Mouse (Mus musculus): ENCODE data around the gene Plpp1. TPM values are rescaled to one million over a fixed set of nuclear protein-coding genes. Genes with fewer than 3 reads are reported as not detected.

Plpp1 gene
- total RNA-seq (2015): 1.1 TPM in 2 replicates
- 0.26 and 1.5 TPM in 2 replicates for total RNA-seq (2017)

DNA sequence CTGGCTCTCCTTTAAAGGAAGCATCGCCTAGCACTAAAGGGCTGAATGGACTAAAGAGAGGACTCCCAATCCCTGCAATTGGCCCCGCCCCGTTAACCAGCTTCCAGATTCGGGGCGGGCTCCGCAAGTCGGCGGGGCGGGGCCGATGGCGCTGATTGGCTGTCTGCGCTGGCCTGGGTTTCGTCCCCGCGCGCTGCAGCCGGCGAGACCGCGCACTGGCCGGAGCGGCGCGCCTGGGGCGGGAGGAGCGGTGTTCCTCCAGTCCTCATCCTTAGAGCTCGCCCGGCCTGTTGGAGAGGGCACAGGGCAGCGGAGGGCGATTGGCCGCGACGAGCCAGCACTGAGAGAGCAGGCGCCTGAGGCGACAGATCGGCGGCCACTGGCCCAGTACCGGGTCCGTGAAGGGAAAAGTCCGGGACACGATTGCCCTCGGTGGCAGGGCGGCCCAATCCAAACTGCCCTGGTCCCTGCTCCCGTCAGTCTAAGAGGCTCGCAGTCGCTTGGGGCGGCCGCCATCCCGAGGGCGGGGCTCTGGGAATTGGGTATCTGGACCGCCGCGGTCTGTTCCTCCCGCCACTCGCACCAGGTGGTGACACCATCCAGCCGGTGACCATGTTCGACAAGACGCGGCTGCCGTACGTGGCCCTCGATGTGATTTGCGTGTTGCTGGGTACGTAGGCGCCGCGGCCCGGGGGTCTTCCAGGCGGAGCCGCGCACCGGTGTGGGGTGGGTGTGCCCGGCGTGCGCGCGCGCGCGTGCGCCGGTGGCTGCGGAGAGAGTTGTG is at the start of gene Plpp1:
Gene Plpp1, plus strand, starts transcription at position 196 of the 784 bp plus-strand sequence.
- peak; percentile 81 for ATAC-seq (ENCODE audit: poor library complexity, severe bottlenecking)

GRCm38 (mm10) chr13:112751454-112752308 is 48.9 kb upstream of the Plpp1 start:
- ATAC-seq (ENCODE audit: poor library complexity, severe bottlenecking): peak; percentile 73

GRCm38 (mm10) chr13:112752309-112752975 is 48.1 kb upstream of the Plpp1 start:
- ATAC-seq (ENCODE audit: poor library complexity, severe bottlenecking): peak; percentile 56

DNA sequence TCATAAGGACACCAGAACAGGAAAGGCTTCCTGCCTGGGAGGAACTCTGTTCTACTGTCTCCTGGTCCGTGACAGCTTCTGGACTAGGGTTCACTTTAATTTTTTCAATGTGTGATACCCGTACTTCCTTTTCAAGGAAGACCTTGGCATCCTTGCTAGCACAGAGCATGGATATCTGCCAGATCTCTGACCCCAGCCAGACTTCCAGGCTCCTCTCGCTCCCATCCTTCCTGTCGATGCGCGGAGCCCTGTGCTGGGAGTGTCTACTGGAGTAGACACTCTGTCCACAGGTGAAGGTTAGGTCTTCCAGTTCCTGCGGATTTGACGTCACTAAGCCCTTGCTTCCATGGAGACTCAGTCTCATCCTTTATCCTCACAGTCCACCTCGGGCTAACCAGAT is 47.1 kb upstream of the Plpp1 start:
- ATAC-seq (ENCODE audit: poor library complexity, severe bottlenecking): no peak

DNA sequence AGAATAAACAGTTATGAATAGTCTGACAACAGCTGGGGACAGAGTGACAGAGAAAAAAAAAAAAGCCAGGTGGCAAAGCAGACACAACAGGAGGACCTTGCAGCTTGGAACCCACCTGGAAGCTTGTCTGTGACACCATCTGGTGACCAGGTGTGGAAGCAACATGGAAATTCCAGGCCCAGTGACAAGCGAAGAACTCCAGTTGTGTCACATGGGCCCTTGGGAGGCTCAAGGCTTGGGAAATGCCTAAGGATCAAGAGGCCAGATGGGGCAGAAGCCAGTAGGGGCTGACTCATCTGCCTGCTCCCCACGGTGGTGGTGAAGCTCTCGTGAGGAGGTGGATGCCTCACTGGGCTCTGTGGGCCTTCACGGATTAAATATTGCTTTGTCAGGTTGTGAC is 45.7 kb upstream of the Plpp1 start:
- no peak for ATAC-seq (ENCODE audit: poor library complexity, severe bottlenecking)

- ATAC-seq (ENCODE audit: poor library complexity, severe bottlenecking): no peak
These were observed 45.0 kb upstream of the Plpp1 start for GRCm38 (mm10) chr13:112755507-112756010.

DNA sequence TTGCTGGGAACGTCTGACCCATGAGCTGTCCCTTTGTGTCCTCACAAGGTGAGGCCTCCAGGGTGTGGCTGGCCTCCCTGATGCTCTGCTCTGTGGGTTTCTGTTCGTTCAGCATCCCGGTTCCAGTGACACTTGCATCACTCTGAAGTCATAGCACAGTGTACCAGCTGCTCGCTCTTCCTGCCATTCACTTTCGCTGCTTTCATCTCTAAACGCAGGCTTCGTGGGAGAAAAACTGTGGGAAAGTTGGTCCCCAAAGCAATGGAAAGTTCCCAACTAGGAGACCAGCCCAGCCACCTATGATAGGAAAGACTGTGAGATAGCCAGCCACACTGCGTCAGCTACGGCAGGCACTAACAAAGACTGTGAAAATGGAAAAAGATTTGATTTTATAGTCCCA is 43.2 kb upstream of the Plpp1 start:
- no peak for ATAC-seq (ENCODE audit: poor library complexity, severe bottlenecking)

DNA sequence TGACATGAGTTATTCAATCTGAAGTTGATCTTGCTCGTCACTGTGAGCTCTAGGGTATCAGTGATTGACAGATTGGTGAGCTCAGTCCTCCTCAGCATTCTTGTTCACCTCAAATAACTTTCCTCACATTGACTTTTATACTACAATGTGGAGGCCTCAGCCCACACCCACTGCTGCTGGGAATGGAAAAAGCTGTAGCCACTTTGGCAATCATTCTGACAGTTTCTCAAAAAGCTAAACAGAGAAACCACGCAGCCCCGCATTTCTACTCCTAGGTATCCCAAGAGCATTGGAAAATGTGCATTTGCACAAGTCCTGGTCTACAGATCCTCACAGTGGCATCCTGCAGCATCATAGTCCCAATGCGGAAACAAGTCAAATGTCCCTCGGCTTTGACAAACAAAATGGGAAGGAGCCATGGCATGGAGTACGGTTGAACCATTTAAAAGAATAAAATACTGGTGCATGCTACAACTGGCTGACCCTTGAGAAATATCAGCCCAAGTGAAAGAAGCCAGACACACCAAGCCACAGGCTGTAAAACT is 42.0 kb upstream of the Plpp1 start:
- no peak for ATAC-seq (ENCODE audit: poor library complexity, severe bottlenecking)

DNA sequence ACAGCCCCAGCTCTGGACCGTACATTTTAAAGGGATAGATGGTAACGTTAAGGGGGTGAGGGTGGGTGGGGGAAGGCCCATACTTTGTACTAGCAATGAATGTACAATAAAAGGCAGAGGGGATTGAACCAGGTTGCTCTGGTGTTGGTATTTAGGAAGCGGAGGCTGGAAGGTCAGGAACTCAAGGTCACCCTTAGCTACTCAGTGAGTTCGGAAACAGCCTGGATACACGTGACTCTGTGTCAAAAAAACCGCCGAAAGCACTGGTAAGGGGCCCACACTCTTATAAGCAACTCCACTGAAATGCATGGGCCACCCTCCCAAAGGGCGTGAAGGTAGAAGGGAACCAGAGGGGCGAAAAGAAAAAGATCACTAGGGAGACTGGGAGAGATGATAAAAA is 41.2 kb upstream of the Plpp1 start:
- no peak for ATAC-seq (ENCODE audit: poor library complexity, severe bottlenecking)

- no peak for ATAC-seq (ENCODE audit: poor library complexity, severe bottlenecking)
These were observed 40.6 kb upstream of the Plpp1 start for GRCm38 (mm10) chr13:112759777-112760537.

DNA sequence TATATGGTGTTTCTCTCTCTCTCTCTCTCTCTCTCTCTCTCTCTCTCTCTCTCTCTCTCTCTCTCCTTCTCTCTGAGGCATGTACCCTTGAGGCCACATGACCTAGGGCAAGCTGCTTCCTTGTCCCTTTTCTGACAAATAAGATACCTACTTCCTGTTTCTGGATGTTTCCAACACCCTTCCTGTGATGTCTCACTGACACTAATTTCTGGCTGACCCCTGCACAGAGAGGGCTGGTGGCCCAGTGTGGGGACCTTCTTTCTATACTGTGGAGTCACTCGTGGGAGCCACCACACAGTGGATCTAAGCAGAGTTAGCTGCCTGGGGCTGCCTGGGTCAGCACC is 40.1 kb upstream of the Plpp1 start:
- ATAC-seq (ENCODE audit: poor library complexity, severe bottlenecking): peak; percentile 82

DNA sequence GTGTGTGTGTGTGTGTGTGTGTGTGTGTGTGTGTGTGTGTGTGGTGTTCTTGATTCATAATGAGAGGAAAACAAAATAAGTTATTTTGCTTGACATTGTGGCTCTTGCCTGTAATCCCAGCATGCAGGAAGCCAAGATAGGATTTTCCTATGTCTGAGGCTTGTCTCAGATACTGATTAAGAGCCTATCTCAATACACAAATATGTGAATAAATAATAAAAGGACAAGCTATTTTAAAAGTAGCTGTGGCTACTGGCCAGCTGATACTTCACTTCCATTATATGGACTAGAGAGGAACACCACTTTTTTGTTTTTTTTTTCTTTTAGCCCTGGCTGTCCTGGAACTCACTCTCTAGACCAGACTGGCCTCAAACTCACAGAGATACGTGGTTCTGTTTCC is 38.8 kb upstream of the Plpp1 start:
- ATAC-seq (ENCODE audit: poor library complexity, severe bottlenecking): no peak

GRCm38 (mm10) chr13:112762548-112762947 is 38.0 kb upstream of the Plpp1 start:
- no peak for ATAC-seq (ENCODE audit: poor library complexity, severe bottlenecking)

DNA sequence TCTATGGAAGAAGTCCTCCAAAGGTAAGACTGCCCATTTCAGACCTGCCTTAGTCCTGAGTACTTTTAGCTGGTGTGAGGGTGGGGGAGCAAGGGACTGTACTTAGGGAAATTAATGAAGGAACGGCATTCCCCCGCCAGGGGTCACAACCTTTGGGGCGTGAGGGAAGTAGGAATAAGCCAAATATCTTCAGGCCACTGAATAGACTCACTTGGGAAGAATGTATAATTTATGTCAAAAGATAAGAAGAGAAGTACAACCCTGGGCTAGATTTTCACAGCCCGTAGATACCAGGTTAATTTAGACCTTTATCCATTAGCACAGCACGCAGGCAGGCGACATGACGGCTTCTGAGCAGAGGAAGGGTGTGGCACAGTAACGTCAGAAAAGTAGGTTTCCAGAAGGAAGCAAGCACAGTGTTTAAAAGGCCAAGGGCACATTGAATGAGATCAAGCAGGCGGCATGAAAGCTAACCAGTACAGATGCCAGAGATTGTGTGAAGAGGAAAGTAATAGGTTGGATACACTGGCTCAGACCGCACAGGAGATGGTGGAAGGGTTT is 37.0 kb upstream of the Plpp1 start:
- no peak for ATAC-seq (ENCODE audit: poor library complexity, severe bottlenecking)

- no peak for ATAC-seq (ENCODE audit: poor library complexity, severe bottlenecking)
These were observed 36.0 kb upstream of the Plpp1 start for GRCm38 (mm10) chr13:112764556-112764955.

GRCm38 (mm10) chr13:112765654-112766053 is 34.9 kb upstream of the Plpp1 start:
- ATAC-seq (ENCODE audit: poor library complexity, severe bottlenecking): no peak

GRCm38 (mm10) chr13:112770528-112771328 is 29.9 kb upstream of the Plpp1 start:
- no peak for ATAC-seq (ENCODE audit: poor library complexity, severe bottlenecking)

- no peak for ATAC-seq (ENCODE audit: poor library complexity, severe bottlenecking)
These were observed 29.0 kb upstream of the Plpp1 start for GRCm38 (mm10) chr13:112771447-112772208.
